ENCODE assay signal across 8 mouse cellular contexts in genomic region chr7:73398806-73399442, GRCm38 (mm10). TPM values are rescaled to one million over a fixed set of nuclear protein-coding genes. Genes with fewer than 3 reads are reported as not detected.
A peak's percentile ranks its signal among the peaks of the same experiment; 100 is the strongest.
DNase-seq lines count a peak whose midpoint lies in the region; ATAC-seq lines count a peak whose summit lies in the region.

No protein-coding gene starts in this region.

- peak overlapping the region; percentile 63 for H3K4me2 ChIP-seq in heart, embryonic 11.5 days
- H3K4me2 ChIP-seq in hindbrain, embryonic 15.5 days = peak overlapping the region; percentile 66
- H3K4me2 ChIP-seq in midbrain, embryonic 14.5 days (ENCODE audit: low read length) = peak overlapping the region; percentile 59

- H3K4me3 ChIP-seq in heart, embryonic 11.5 days (ENCODE audit: low read depth, low read length) = peak overlapping the region; percentile 28
- H3K4me3 ChIP-seq in embryonic facial prominence, embryonic 10.5 days = peak overlapping the region; percentile 51
- H3K4me3 ChIP-seq in hindbrain, embryonic 15.5 days = peak overlapping the region; percentile 32
- peak overlapping the region; percentile 26 for H3K4me3 ChIP-seq in midbrain, embryonic 14.5 days (replicated peaks; ENCODE audit: low read depth, low read length)

- no peaks in the 10 kb centered on the region for H3K9me3 ChIP-seq in heart, embryonic 11.5 days (replicated peaks; ENCODE audit: control insufficient read depth, low read length)
- H3K9me3 ChIP-seq in embryonic facial prominence, embryonic 10.5 days = no peaks in the 10 kb centered on the region
- no peaks in the 10 kb centered on the region for H3K9me3 ChIP-seq in hindbrain, embryonic 15.5 days
- H3K9me3 ChIP-seq in midbrain, embryonic 14.5 days (ENCODE audit: control insufficient read depth, low read length) = no peaks in the 10 kb centered on the region

- no peak overlapping the region for H3K9ac ChIP-seq in heart, embryonic 11.5 days (ENCODE audit: low read depth, low read length)
- peak overlapping the region; percentile 45 for H3K9ac ChIP-seq in hindbrain, embryonic 15.5 days
- peak overlapping the region; percentile 41 for H3K9ac ChIP-seq in midbrain, embryonic 14.5 days (replicated peaks; ENCODE audit: low read length)

- H3K36me3 ChIP-seq in heart, embryonic 11.5 days (ENCODE audit: control insufficient read depth, insufficient read depth, low read length) = no peaks in the 10 kb centered on the region
- peaks cover 57% of the 10 kb centered on the region for H3K36me3 ChIP-seq in embryonic facial prominence, embryonic 10.5 days (replicated peaks)
- H3K36me3 ChIP-seq in hindbrain, embryonic 15.5 days = no peaks in the 10 kb centered on the region
- peaks cover 3% of the 10 kb centered on the region; the same call in 1 of the 2 replicates for H3K36me3 ChIP-seq in midbrain, embryonic 14.5 days (ENCODE audit: control insufficient read depth, insufficient read depth, low read length)

- peaks cover 45% of the 10 kb centered on the region for H3K27me3 ChIP-seq in heart, embryonic 11.5 days (ENCODE audit: control insufficient read depth, insufficient read depth, low read length)
- H3K27me3 ChIP-seq in embryonic facial prominence, embryonic 10.5 days (replicated peaks; ENCODE audit: low read depth, poor library complexity, severe bottlenecking) = peaks cover 17% of the 10 kb centered on the region; the same call in 1 of the 2 replicates
- H3K27me3 ChIP-seq in hindbrain, embryonic 15.5 days = no peaks in the 10 kb centered on the region
- H3K27me3 ChIP-seq in midbrain, embryonic 14.5 days (ENCODE audit: control insufficient read depth, insufficient read depth, low read length) = no peaks in the 10 kb centered on the region

- WGBS in heart, embryonic 11.5 days (ENCODE audit: insufficient replicate concordance) = 3% methylated on average over 19 of the region's 19 CpGs
- WGBS in embryonic facial prominence, embryonic 10.5 days = 8% methylated on average over 19 of the region's 19 CpGs
- 8% methylated on average over 19 of the region's 19 CpGs for WGBS in hindbrain, embryonic 15.5 days
- WGBS in midbrain, embryonic 14.5 days = 4% methylated on average over 19 of the region's 19 CpGs

- no peak for ATAC-seq in heart, embryonic 11.5 days (replicated peaks; ENCODE audit: insufficient number of reproducible peaks, low FRiP score, low TSS enrichment)
- ATAC-seq in hindbrain, embryonic 15.5 days (ENCODE audit: low FRiP score, low read depth) = 0 out of 2 replicates have a peak, but pooled peaks have one; percentile 0
- no peak for ATAC-seq in midbrain, embryonic 14.5 days (ENCODE audit: low FRiP score, low TSS enrichment)
- no peak for ATAC-seq in megakaryocyte-erythroid progenitor cell, adult 5-6 weeks (replicated peaks; ENCODE audit: low FRiP score, low TSS enrichment, poor library complexity, severe bottlenecking)
- ATAC-seq in megakaryocyte progenitor cell, adult 5-6 weeks (replicated peaks; ENCODE audit: poor library complexity) = no peak

- no peak overlapping the region for H3K27ac ChIP-seq in heart, embryonic 11.5 days (ENCODE audit: low read depth, low read length)
- peak overlapping the region; percentile 69 for H3K27ac ChIP-seq in embryonic facial prominence, embryonic 10.5 days (replicated peaks)
- H3K27ac ChIP-seq in hindbrain, embryonic 15.5 days (replicated peaks) = peak overlapping the region; percentile 72
- peak overlapping the region; percentile 83 for H3K27ac ChIP-seq in midbrain, embryonic 14.5 days (replicated peaks; ENCODE audit: low read depth, low read length)

- DNase-seq in heart, postnatal 25 days (ENCODE audit: low spot score) = no peak
- no peak for DNase-seq in embryonic facial prominence, embryonic 10.5 days (ENCODE audit: low spot score)
- DNase-seq in midbrain, embryonic 14.5 days = no peak
- DNase-seq in urinary bladder, postnatal 4 days (ENCODE audit: low spot score in 2 of 2) = no peak

- peaks cover 23% of the 10 kb centered on the region for H3K4me1 ChIP-seq in heart, embryonic 11.5 days (ENCODE audit: control insufficient read depth, insufficient read depth, low read length)
- H3K4me1 ChIP-seq in embryonic facial prominence, embryonic 10.5 days = peaks cover 94% of the 10 kb centered on the region
- peaks cover 64% of the 10 kb centered on the region for H3K4me1 ChIP-seq in hindbrain, embryonic 15.5 days (replicated peaks)
- peaks cover 61% of the 10 kb centered on the region for H3K4me1 ChIP-seq in midbrain, embryonic 14.5 days (ENCODE audit: control insufficient read depth, insufficient read depth, low read length)

- intact Hi-C loops in heart, postnatal 25 days (cut with DNase I) = no loop called here

RNA-seq across cellular contexts. Expression of gene Rgma, which starts 23.6 kb away (rescaled TPM):
- polyA plus RNA-seq in heart, embryonic 11.5 days (2014; fragmentation: Nextera tagmentation; extraction: Ambion mirVana) = 4.2 and 5.8 TPM in 2 replicates
- total RNA-seq in heart, postnatal 25 days (2021) = 10 to 100 TPM; 61.2 to 72.2 TPM
- 23.4 and 26.5 TPM in 2 replicates for polyA plus RNA-seq in embryonic facial prominence, embryonic 10.5 days (2016; fragmentation: Nextera tagmentation; extraction: Ambion mirVana)
- 39.5 and 45.1 TPM in 2 replicates for polyA plus RNA-seq in hindbrain, embryonic 15.5 days (2015; fragmentation: Nextera tagmentation; extraction: Ambion mirVana)
- 46.4 and 59.4 TPM in 2 replicates for polyA plus RNA-seq in midbrain, embryonic 14.5 days (2014; fragmentation: Nextera tagmentation; extraction: Ambion mirVana)
- not detected in 2 replicates for total RNA-seq in megakaryocyte-erythroid progenitor cell, adult 5-6 weeks (2014; fragmentation: Nextera tagmentation)
- not detected in 2 replicates for total RNA-seq in megakaryocyte-erythroid progenitor cell, adult 5-6 weeks (2017)
- total RNA-seq in megakaryocyte progenitor cell, adult 5-6 weeks (2015) = not detected in 2 replicates
- total RNA-seq in megakaryocyte progenitor cell, adult 5-6 weeks (2017) = not detected in 2 replicates
